Mouse (Mus musculus): ENCODE data around the gene Ccdc33. TPM values are rescaled to one million over a fixed set of nuclear protein-coding genes. Genes with fewer than 3 reads are reported as not detected.
A peak's percentile ranks its signal among the peaks of the same experiment; 100 is the strongest.

Gene Ccdc33
- polyA plus RNA-seq, 1 experiment from 2014 or later, result not detected

- no peak for ATAC-seq (ENCODE audit: insufficient number of reproducible peaks, insufficient read depth, low FRiP score, low read depth)
- H3K9me3 ChIP-seq (ENCODE audit: control insufficient read depth, low read depth, low read length), result no peaks in the 10 kb centered on the region
- peaks cover 42% of the 10 kb centered on the region for H3K4me1 ChIP-seq (ENCODE audit: control insufficient read depth, insufficient read depth, low read length)
- H3K9ac ChIP-seq (replicated peaks; ENCODE audit: low read depth, low read length), result no peak overlapping the region
- H3K36me3 ChIP-seq (ENCODE audit: control insufficient read depth, insufficient read depth, low read length), result no peaks in the 10 kb centered on the region
- H3K27ac ChIP-seq (ENCODE audit: low read length), result no peak overlapping the region
- H3K4me3 ChIP-seq (ENCODE audit: low read depth, low read length), result no peak overlapping the region
- WGBS, result 31% methylated on average over 6 of the region's 6 CpGs
- no peaks in the 10 kb centered on the region for H3K27me3 ChIP-seq (ENCODE audit: control insufficient read depth, insufficient read depth, low read length)
- H3K4me2 ChIP-seq (replicated peaks; ENCODE audit: low read depth, low read length), result no peak overlapping the region
Observed at GRCm38 (mm10) chr9:58139947-58140346, 21.3 kb upstream of the Ccdc33 start.

- Histone ChIP-seq H3K27ac (ENCODE audit: low read length) (no peak overlapping the region), H3K4me2 (replicated peaks; ENCODE audit: low read depth, low read length) (0 out of 2 replicates have a peak overlapping the region, but pooled peaks have one; percentile 13)
- 21% methylated on average over 2 of the region's 2 CpGs for WGBS
Observed at GRCm38 (mm10) chr9:58135921-58136321, 17.3 kb upstream of the Ccdc33 start.

GRCm38 (mm10) chr9:58134906-58135305 is 16.3 kb upstream of the Ccdc33 start:
- ATAC-seq (ENCODE audit: insufficient number of reproducible peaks, insufficient read depth, low FRiP score, low read depth), result no peak
- Histone ChIP-seq H3K27me3 (ENCODE audit: control insufficient read depth, insufficient read depth, low read length) (no peaks in the 10 kb centered on the region), H3K4me3 (ENCODE audit: low read depth, low read length) (no peak overlapping the region), H3K36me3 (ENCODE audit: control insufficient read depth, insufficient read depth, low read length) (no peaks in the 10 kb centered on the region), H3K4me1 (ENCODE audit: control insufficient read depth, insufficient read depth, low read length) (peaks cover 43% of the 10 kb centered on the region), H3K27ac (ENCODE audit: low read length) (no peak overlapping the region), H3K9ac (replicated peaks; ENCODE audit: low read depth, low read length) (no peak overlapping the region), H3K4me2 (replicated peaks; ENCODE audit: low read depth, low read length) (no peak overlapping the region), H3K9me3 (ENCODE audit: control insufficient read depth, low read depth, low read length) (no peaks in the 10 kb centered on the region)
- WGBS, result 30% methylated on average over 7 of the region's 7 CpGs

More at GRCm38 (mm10) chr9:58135921-58136321, 17.3 kb upstream of the Ccdc33 start:
- no peak overlapping the region for H3K4me3 ChIP-seq (ENCODE audit: low read depth, low read length)
- 0 out of 2 replicates have a peak, but pooled peaks have one; percentile 21 for ATAC-seq (ENCODE audit: insufficient number of reproducible peaks, insufficient read depth, low FRiP score, low read depth)
- no peak overlapping the region for H3K9ac ChIP-seq (replicated peaks; ENCODE audit: low read depth, low read length)
- H3K36me3 ChIP-seq (ENCODE audit: control insufficient read depth, insufficient read depth, low read length), result no peaks in the 10 kb centered on the region
- peaks cover 49% of the 10 kb centered on the region for H3K4me1 ChIP-seq (ENCODE audit: control insufficient read depth, insufficient read depth, low read length)
- no peaks in the 10 kb centered on the region for H3K27me3 ChIP-seq (ENCODE audit: control insufficient read depth, insufficient read depth, low read length)
- no peaks in the 10 kb centered on the region for H3K9me3 ChIP-seq (ENCODE audit: control insufficient read depth, low read depth, low read length)

- Histone ChIP-seq H3K4me1 (ENCODE audit: control insufficient read depth, insufficient read depth, low read length) (peaks cover 42% of the 10 kb centered on the region), H3K36me3 (ENCODE audit: control insufficient read depth, insufficient read depth, low read length) (no peaks in the 10 kb centered on the region), H3K9ac (replicated peaks; ENCODE audit: low read depth, low read length) (no peak overlapping the region), H3K4me3 (ENCODE audit: low read depth, low read length) (no peak overlapping the region), H3K9me3 (ENCODE audit: control insufficient read depth, low read depth, low read length) (no peaks in the 10 kb centered on the region), H3K27me3 (ENCODE audit: control insufficient read depth, insufficient read depth, low read length) (no peaks in the 10 kb centered on the region), H3K4me2 (replicated peaks; ENCODE audit: low read depth, low read length) (peak overlapping the region; percentile 26), H3K27ac (ENCODE audit: low read length) (peak overlapping the region; percentile 44; the same call in 1 of the 2 replicates)
- WGBS, result 11% methylated on average over 17 of the region's 17 CpGs
- ATAC-seq (ENCODE audit: insufficient number of reproducible peaks, insufficient read depth, low FRiP score, low read depth), result no peak
Observed at GRCm38 (mm10) chr9:58133893-58134884, 15.6 kb upstream of the Ccdc33 start.

- 67% methylated on average over 7 of the region's 7 CpGs for WGBS
- no peak for ATAC-seq (ENCODE audit: insufficient number of reproducible peaks, insufficient read depth, low FRiP score, low read depth)
Observed at GRCm38 (mm10) chr9:58131735-58132134, 13.1 kb upstream of the Ccdc33 start.

GRCm38 (mm10) chr9:58130909-58131308 is 12.3 kb upstream of the Ccdc33 start:
- H3K4me2 ChIP-seq (replicated peaks; ENCODE audit: low read depth, low read length), result no peak overlapping the region
- 41% methylated on average over 3 of the region's 3 CpGs for WGBS
- no peak overlapping the region for H3K27ac ChIP-seq (ENCODE audit: low read length)
- peaks cover 49% of the 10 kb centered on the region for H3K4me1 ChIP-seq (ENCODE audit: control insufficient read depth, insufficient read depth, low read length)
- no peak for ATAC-seq (ENCODE audit: insufficient number of reproducible peaks, insufficient read depth, low FRiP score, low read depth)
- H3K4me3 ChIP-seq (ENCODE audit: low read depth, low read length), result no peak overlapping the region
- H3K36me3 ChIP-seq (ENCODE audit: control insufficient read depth, insufficient read depth, low read length), result no peaks in the 10 kb centered on the region
- no peaks in the 10 kb centered on the region for H3K9me3 ChIP-seq (ENCODE audit: control insufficient read depth, low read depth, low read length)
- no peaks in the 10 kb centered on the region for H3K27me3 ChIP-seq (ENCODE audit: control insufficient read depth, insufficient read depth, low read length)
- no peak overlapping the region for H3K9ac ChIP-seq (replicated peaks; ENCODE audit: low read depth, low read length)

More at GRCm38 (mm10) chr9:58131735-58132134, 13.1 kb upstream of the Ccdc33 start:
- H3K9ac ChIP-seq (replicated peaks; ENCODE audit: low read depth, low read length), result no peak overlapping the region
- H3K9me3 ChIP-seq (ENCODE audit: control insufficient read depth, low read depth, low read length), result no peaks in the 10 kb centered on the region
- no peaks in the 10 kb centered on the region for H3K27me3 ChIP-seq (ENCODE audit: control insufficient read depth, insufficient read depth, low read length)
- H3K4me3 ChIP-seq (ENCODE audit: low read depth, low read length), result no peak overlapping the region
- no peak overlapping the region for H3K4me2 ChIP-seq (replicated peaks; ENCODE audit: low read depth, low read length)
- H3K4me1 ChIP-seq (ENCODE audit: control insufficient read depth, insufficient read depth, low read length), result peaks cover 53% of the 10 kb centered on the region
- H3K27ac ChIP-seq (ENCODE audit: low read length), result no peak overlapping the region
- no peaks in the 10 kb centered on the region for H3K36me3 ChIP-seq (ENCODE audit: control insufficient read depth, insufficient read depth, low read length)

- peak overlapping the region; percentile 10; the same call in 1 of the 2 replicates for H3K9ac ChIP-seq (replicated peaks; ENCODE audit: low read depth, low read length)
- no peak overlapping the region for H3K4me3 ChIP-seq (ENCODE audit: low read depth, low read length)
- peaks cover 49% of the 10 kb centered on the region for H3K4me1 ChIP-seq (ENCODE audit: control insufficient read depth, insufficient read depth, low read length)
- ATAC-seq (ENCODE audit: insufficient number of reproducible peaks, insufficient read depth, low FRiP score, low read depth), result no peak
- peak overlapping the region; percentile 33 for H3K4me2 ChIP-seq (replicated peaks; ENCODE audit: low read depth, low read length)
- 19% methylated on average over 8 of the region's 8 CpGs for WGBS
- peak overlapping the region; percentile 53; the same call in 1 of the 2 replicates for H3K27ac ChIP-seq (ENCODE audit: low read length)
- H3K9me3 ChIP-seq (ENCODE audit: control insufficient read depth, low read depth, low read length), result no peaks in the 10 kb centered on the region
- no peaks in the 10 kb centered on the region for H3K27me3 ChIP-seq (ENCODE audit: control insufficient read depth, insufficient read depth, low read length)
- no peaks in the 10 kb centered on the region for H3K36me3 ChIP-seq (ENCODE audit: control insufficient read depth, insufficient read depth, low read length)
Observed at GRCm38 (mm10) chr9:58129508-58129907, 10.9 kb upstream of the Ccdc33 start.

- Histone ChIP-seq H3K9ac (replicated peaks; ENCODE audit: low read depth, low read length) (peak overlapping the region; percentile 10; the same call in 1 of the 2 replicates), H3K27me3 (ENCODE audit: control insufficient read depth, insufficient read depth, low read length) (no peaks in the 10 kb centered on the region), H3K27ac (ENCODE audit: low read length) (peak overlapping the region; percentile 53), H3K36me3 (ENCODE audit: control insufficient read depth, insufficient read depth, low read length) (no peaks in the 10 kb centered on the region), H3K4me2 (replicated peaks; ENCODE audit: low read depth, low read length) (peak overlapping the region; percentile 33), H3K4me1 (ENCODE audit: control insufficient read depth, insufficient read depth, low read length) (peaks cover 44% of the 10 kb centered on the region), H3K9me3 (ENCODE audit: control insufficient read depth, low read depth, low read length) (no peaks in the 10 kb centered on the region), H3K4me3 (ENCODE audit: low read depth, low read length) (no peak overlapping the region)
- WGBS, result 3% methylated on average over 13 of the region's 13 CpGs
- peak; percentile 21; the same call in 1 of the 2 replicates for ATAC-seq (ENCODE audit: insufficient number of reproducible peaks, insufficient read depth, low FRiP score, low read depth)
Observed at GRCm38 (mm10) chr9:58128926-58129413, 10.3 kb upstream of the Ccdc33 start.

All from stomach, embryonic 14.5 days (tissue).